Mouse (Mus musculus) yolk sac, embryonic 10.5 days (tissue): ENCODE measurements around the gene Olfr1387.
"Not testable (repeated sequence)": the region's sequence is repeated elsewhere in the genome, so short reads cannot be mapped to it uniquely, and the experiment has no call there.

ENCODE experiments used
- DNase-seq: peaks from one replicate; pipeline ENCODE4 v3.0.0-alpha.2; 2017; ENCODE audit warnings: low spot score

The Olfr1387 gene

GRCm38 (mm10) chr11:49455043-49455442 is at the start of gene Olfr1387:
Gene Olfr1387, plus strand, starts transcription at chr11:49455343.
- DNase-seq = no peak

- DNase-seq = no peak
Observed at GRCm38 (mm10) chr11:49406784-49407183, 48.4 kb upstream of the Olfr1387 start.

GRCm38 (mm10) chr11:49410540-49410939 is 44.6 kb upstream of the Olfr1387 start:
- DNase-seq = no peak

GRCm38 (mm10) chr11:49422767-49423166 is 32.4 kb upstream of the Olfr1387 start, which contains the start of gene Olfr1389:
Gene Olfr1389, plus strand, starts transcription at chr11:49423067.
- DNase-seq = no peak

- DNase-seq = no peak
Observed at GRCm38 (mm10) chr11:49425257-49425927, 29.8 kb upstream of the Olfr1387 start.

GRCm38 (mm10) chr11:49429641-49430040 is 25.5 kb upstream of the Olfr1387 start:
- DNase-seq = no peak

GRCm38 (mm10) chr11:49436411-49436810 is 18.7 kb upstream of the Olfr1387 start, which contains the start of gene Olfr1388:
Gene Olfr1388, plus strand, starts transcription at chr11:49436624.
- DNase-seq = no peak

GRCm38 (mm10) chr11:49464746-49465145 is 9.6 kb downstream of the Olfr1387 start, which contains the start of gene Olfr1386:
Gene Olfr1386, plus strand, starts transcription at chr11:49465046.
- not testable (repeated sequence) for DNase-seq

- no peak for DNase-seq
Observed at GRCm38 (mm10) chr11:49485973-49486372, 30.8 kb downstream of the Olfr1387 start.

- DNase-seq = not testable (repeated sequence)
Observed at GRCm38 (mm10) chr11:49488770-49489169, 33.6 kb downstream of the Olfr1387 start, which contains the start of gene Olfr1385. Gene Olfr1385, plus strand, starts transcription at chr11:49489070.
